Mouse (Mus musculus) mature B cell (primary cell): ENCODE measurements around the gene Agtpbp1.
"Not testable (repeated sequence)": the region's sequence is repeated elsewhere in the genome, so short reads cannot be mapped to it uniquely, and the experiment has no call there.

ENCODE experiments used
- in situ Hi-C: fragments of 300-500 bp; cut with MboI; formaldehyde crosslinking; loops from 2 replicates; pipeline ENCODE4 v1.14.3; 2019

The Agtpbp1 gene

DNA sequence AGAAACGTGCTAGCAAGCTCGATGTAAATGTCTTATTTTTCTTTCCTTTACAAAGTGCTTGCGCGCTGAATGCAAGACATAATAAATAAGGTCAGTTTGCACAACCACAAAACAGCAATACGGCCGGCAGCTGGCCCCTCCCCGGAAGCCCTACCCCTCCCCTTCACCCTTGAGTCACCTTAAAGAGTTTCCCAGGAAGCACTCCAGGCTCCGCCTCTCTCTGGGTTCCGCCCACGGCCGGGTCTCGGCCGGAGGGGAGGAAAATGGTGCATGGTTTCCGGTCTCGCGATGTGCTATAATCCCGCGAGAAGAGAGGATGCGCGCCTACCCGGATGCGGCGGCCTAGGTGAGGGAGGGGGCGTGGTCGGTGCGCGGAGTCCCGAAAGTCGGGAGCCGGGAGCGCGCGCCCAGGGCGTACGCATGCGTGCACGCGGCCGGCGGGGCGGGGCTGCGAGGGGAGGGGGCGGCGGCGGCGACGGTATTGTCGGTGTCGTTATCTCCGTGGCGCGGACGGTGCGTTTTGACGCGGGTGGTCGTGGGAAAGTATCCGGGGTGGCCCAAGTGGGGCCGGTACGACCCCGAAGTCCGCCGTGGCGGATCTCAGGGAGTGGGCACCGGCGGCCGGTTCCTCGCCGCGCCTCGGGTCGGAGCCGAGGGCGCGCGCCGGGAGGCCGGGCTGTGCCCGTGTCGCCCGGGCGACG is at the start of gene Agtpbp1, which contains the start of gene Naa35:
TSS of gene Agtpbp1 (minus strand) at position 281 of the 701 bp plus-strand sequence.
TSS of gene Naa35 (plus strand) at position 313 of the 701 bp plus-strand sequence.
- in situ Hi-C loops, result no loop called here

DNA sequence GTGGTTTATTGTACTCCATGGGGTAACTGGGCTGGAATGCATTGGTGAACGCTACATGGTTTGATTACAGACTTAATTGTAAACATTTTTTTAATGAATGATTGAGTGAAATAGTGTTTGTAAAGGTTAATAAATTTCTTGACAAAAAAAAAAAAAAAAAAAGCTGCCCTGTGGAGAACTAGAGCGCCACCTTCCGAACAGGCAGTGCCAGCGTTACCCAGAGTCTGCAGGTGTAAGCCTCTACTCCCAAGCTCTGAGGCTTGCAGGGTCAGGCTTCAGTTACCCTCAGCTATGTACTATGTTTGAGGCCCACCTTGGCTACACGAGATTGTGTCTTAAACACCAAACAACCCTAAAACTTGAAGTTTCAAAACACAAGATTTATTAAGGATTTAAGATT is 49.6 kb upstream of the Agtpbp1 start:
- in situ Hi-C loops, result no loop called here

DNA sequence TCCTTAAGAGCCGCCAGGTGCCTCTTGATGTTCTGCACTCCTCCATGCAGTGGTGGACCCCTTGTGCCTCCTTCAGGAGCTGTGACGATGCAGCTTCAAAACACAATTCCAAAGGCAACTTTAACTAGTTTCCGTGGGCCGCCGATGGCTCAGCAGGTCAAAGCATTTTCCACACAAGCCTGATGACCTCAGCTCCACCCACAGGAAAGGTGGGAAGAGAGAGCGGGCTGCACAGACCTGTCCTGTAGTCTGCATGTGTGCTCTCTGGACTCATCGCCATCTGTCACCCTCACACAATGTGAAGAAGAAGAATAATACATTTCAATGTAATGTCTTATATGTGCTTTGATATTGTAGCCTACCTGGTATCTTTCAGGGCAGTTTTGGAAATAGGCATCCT is 41.7 kb upstream of the Agtpbp1 start:
- in situ Hi-C loops, result no loop called here

DNA sequence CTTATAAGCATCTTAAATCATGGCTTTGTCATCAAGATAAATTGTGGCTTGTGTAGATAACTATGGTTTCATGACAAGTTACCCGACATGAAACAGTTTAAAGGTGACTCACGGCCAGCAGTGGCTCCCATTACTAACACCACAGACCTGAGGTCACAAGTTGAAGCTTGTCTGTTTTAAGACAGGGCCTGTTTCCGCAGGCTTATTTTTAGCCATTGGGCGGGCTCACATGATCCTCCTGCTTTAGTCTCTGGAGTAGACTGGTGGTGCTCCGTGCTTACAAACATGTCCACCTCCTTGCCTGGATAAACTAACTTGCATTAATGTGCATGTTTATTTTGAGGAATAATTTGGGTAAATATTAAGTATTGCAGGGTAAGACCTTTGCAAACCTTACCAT is 39.9 kb upstream of the Agtpbp1 start:
- in situ Hi-C loops, result no loop called here

DNA sequence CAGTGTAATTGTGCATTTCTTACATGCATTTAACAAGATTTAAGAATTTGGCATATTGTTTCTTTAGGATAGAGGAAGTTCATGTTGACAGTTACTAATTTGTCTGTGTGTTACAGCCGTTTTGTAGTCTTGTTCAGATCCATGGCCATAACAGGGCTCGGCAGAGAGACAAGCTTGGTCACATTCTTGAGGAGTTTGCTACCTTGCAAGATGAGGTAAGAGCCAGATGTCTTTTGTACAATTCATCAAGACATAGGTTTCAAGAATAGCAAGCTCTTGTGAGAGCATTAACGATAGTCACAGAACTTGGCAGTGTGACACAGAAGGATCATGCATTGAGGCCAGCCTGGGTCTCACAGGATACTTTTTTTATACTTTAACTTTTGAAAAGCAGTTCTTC is 39.4 kb upstream of the Agtpbp1 start:
- in situ Hi-C loops, result no loop called here

DNA sequence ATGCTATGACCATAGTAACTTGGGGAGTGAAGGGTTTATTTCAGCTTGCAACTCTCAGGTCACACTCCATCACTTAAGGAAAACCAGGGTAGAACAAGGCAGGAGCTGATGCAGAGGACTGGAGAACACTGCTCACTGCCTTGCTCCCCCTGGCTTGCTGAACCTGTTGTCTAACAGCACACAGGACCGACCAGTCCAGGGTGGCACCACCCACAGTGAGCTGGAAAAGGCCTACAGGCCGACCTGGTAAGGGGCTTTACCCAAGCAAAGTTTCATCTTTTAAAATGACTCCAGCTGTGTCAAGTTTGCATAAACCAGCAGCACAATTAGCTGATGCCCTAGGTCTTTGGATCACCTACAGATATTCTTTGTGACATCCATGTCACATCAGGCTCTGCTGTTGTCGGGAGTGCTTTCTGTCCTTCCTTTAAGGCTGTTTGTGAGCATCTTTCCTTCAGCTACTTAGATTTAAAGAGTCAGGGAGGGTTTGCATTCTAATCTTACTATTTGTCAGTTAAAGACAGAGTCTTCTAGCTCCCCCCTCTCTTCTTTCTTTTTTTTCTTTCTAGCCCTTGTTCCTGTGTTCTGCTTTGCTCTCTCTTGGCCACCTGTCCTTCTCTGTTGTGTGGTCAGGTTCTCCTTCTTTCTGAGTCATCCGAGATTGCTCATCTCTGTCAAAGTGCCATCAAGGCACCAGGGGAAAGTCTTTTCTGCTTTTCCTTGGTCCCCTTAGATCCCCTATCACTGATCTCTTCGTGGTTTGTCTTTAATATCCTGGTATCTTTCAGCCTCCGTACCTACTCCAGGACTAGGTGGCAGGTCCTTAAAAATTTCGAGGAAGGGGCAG is 36.8 kb upstream of the Agtpbp1 start:
- in situ Hi-C loops, result no loop called here

DNA sequence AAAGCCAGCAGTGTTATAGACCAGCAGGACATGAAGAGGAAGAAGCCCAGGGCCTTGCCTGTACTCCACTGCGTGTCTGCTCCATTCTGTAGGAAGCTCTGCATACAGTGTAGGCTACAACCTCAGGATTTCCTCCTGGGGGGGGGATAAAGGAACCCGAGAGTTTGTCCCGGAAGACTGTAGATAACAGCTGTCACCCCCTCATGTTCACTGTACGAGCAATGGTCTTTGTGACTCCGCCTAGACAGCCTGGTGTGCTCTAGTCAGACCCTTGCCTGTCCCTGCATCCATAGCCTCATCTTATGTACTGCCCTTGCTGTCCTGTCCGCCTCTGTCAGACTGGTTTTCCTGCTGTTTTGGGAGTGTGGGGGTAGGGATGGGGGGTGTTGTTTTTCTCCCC is 33.4 kb upstream of the Agtpbp1 start:
- in situ Hi-C loops, result no loop called here

DNA sequence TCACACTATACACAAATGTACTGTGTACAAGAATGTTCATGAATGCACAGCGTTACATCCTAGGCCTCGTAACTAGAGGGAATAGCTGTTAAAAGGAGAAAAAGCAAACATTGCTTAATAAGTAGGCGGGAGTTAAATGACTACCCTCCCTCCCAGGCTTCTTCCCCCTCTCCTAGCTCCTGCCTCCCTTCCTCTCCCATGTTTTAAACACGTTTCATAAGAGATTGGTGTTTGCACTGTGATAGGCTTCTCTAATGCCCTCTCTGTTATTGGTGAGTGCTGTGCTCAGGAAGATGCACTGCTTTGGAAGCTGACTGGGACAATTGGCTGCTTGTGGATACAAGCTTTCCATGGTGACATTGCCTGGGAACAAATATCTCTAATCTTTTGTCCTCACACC is 30.5 kb upstream of the Agtpbp1 start:
- in situ Hi-C loops, result no loop called here

DNA sequence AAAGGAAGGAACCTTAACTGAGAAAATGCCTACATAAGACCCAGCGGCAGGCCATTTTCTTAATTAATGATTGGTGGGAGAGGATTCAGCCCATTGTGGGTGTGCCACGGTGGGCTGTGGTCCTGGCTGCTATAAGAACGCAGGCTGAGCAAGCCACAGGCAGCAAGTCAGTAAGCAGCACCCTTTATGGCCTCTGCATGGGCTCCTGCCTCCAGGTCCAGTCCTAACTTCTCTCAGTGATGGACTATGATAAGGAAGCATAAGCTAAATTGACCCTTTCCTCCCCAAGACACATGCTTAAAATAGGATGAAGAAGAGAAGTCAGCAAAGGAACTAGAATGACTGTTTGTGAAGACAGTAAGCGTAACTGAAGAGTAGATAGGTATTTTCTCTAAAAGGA is 30.1 kb upstream of the Agtpbp1 start:
- in situ Hi-C loops, result no loop called here

DNA sequence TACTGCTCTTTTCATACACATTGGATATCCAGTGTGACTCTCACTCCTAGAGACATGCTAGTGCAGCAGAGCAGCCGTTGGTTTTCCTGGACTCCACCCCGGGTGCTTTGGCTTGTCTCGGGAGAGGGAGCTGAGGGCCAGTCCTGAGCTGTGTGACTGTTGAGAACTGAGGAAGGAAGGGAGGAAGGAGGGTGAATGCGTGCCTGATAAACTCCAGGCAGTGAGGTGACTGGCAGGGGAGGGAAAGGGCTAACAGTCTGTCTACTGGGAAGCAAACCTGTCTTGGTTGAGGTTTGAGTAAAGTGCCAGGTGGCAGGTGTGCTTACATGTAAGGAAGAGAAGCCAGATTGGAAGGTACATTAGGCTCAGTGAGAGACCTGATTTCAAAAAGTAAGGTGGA is 28.8 kb upstream of the Agtpbp1 start:
- in situ Hi-C loops, result no loop called here

DNA sequence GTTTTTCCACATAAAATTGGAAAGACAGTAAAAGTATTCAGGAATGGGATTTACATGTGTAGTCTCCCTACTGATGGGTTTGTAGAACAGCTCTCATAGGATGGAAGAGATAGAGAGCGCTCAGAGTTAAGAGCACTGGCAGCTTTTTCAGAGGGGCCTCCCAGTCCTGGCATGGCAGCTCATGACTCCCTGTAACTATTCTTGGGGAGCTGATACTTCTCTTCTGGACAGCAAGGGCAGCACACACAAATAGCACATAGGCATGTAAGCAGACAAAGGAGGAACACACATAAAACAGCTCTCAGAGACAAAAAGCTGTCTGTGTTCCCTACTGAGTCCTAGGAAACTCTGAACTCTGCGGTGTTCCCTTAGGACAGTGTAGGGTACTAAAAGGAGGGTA is 25.4 kb upstream of the Agtpbp1 start:
- in situ Hi-C loops, result no loop called here

DNA sequence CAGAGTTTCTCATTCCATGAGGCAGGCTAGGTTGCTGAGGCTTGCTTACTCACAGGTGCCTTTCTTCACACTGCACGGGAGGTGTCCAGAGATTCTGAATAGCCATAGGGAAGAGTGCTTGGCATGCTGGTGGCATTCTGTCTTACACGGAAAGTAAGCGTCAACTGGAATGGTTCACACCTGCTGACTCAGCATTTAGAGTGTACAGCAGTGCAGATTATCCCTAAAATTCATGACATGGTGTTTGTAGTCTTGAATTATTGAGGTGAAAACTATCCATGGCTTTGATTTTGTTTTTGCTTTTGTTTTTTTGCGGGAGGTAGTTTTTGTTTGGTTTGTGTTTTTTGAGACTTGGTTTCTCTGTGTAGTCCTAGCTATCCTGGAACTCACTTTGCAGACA is 24.9 kb upstream of the Agtpbp1 start:
- in situ Hi-C loops, result no loop called here

DNA sequence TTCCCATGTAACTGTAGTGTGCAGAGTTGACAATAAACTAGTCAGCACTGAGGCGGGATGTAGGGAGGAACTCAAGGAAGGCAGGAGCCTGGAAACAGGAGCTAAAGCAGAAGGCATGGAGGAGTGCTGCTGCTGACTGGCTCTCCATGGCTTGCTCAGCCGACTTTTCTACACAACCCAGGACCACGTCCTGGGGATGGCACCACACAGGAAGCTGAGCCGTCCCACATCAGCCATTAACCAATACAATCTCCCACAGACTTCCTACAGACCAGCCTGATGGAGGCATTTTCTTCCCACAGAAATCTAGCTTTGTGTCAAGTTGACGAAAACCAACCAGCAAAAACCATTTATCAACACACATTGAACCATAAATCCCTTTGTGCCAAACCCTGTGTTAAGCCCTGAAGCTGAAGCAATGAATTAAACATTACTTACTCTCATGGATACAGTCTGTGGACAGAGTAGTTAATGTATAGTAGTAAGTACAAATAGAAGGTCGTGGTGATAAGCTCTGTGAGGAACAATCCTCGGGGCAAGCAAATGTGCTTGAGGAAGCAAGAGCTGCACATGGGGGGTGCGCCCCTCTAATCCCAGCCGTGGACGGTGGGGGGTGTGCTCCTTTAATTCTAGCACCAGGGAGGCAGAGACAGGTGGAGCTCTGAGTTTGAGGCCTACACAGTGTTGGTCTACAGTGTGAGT is 20.3 kb upstream of the Agtpbp1 start:
- in situ Hi-C loops, result no loop called here

DNA sequence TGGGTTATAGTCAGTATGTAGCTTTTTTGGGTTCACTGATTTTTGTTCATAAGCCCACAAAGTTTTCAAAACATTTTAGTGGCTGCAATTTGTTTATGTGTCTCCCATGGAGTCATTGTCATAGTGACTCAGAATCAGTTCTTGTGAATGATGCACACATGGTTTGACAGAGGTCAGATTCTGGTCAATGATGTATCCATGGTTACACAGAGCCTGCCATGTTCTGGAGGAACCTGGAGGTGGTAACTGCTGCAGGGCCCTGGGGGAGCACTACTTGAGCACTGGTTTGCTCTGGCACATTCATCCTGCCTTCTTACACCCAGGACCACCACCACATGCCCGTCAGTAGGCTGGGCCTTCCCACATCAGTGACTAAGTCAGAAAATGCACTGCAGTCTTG is 19.5 kb upstream of the Agtpbp1 start:
- in situ Hi-C loops, result no loop called here

DNA sequence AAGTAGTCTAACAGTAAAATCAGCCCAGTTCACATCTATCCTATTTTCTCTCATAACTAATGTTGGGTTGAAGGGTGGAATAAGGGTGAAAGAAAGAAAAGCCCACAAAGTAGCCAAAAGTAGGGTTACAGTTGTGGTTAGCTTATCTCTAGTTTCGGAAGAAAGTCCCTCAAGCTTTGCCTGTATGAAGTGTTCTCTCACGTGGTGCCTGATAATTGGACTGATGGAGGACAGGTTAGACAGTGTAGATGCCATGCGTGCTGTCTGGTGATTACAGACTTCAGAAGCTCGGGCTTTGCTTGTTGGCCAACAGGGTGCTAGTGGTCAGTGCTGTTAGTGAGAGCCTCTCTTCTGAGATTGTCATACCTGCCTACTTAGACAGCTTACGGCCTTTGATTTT is 18.1 kb upstream of the Agtpbp1 start:
- in situ Hi-C loops, result no loop called here

DNA sequence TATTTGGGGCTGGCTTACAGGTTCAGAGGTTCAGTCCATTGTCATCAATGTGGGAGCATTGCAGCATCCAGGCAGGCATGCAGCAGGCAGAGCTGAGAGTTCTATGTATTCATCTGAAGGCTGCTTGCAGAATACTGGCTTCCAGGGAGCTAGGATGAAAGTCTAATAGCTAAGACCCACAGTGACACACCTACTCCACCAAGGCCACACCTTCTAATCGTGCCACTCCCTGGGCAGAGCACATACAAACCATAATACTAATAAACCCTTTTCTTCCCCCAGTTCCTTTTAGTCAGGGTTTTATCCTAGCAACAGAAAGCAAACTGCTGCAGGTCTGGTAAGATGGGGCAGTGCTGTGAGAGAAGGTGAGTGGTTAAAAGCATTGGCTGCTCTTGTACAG is 7.6 kb upstream of the Agtpbp1 start:
- in situ Hi-C loops, result no loop called here

DNA sequence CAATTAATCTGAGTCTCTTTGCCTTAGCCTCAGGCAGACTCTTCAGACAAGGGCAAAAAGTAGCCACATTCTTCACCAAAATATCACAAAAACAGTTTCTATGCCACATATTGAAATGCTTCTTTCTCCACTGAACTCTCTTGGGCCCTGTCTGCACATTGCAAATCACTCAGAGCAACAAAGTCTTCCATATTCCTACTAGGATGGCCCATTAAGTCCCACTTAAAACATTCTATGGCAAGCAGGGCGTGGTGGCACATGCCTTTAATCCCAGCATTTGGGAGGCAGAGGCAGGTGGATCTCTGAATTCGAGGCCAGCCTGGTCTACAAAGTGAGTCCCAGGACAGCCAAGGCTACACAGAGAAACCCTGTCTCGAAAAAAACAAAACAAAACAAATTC is 7.0 kb upstream of the Agtpbp1 start:
- in situ Hi-C loops, result not testable (repeated sequence)

DNA sequence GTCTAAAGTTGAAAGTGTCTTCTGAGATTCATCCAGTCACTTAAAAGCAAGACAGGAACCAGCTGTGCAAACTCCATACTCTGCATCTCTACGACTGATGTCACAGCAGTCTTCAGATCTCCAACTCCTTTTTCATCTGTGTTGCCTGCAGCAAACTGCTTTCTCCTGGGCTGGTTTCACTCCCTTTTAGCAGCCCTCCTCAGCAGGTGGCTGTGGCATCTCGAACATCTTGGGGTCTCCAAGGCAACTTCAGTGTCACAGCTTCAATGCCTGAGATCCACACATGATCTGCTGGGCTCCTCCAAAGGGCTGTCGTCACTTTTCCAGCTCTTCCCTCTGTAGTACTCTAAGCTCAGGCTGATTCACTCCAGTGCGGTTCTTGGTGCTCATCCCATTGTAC is 5.7 kb upstream of the Agtpbp1 start:
- in situ Hi-C loops, result no loop called here

DNA sequence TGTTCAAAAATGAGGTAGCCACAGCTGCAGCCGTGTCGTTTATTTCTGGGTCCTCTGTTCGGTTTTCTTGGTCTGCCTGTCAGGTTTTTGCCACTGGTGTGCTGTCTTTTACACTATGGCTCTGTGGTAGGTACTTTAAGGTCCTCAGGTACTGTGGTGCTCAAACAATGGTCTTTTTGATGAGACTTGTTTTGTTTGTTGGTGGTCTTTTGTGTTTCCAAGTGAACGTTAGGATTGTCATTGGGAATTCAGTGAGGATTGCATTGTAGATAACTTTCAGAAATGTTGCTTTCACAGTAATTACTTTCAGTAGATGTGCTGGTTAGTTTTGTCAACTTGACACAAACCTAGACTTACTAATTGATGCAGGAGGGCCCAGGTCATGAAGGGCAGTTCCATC is 4.6 kb upstream of the Agtpbp1 start:
- in situ Hi-C loops, result no loop called here

DNA sequence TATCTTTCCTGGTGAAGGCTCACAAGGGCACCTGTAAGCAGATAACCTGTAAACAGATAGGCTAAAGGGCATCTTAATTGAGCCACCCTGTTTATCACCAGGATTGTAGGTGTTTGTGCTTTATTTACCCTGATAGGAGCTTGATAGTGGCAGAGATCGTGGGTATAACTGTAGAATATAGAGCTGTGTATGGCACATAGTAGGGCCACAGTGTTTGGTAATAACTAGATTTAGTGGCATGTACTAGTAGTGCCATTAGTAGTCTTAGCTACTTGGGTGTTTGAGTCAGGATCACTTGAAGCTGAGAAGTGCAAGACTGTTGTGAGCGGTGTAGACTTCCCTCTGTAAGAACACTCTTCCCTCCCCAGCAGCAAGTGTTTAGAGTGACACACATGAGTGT is 2.2 kb upstream of the Agtpbp1 start:
- in situ Hi-C loops, result no loop called here

DNA sequence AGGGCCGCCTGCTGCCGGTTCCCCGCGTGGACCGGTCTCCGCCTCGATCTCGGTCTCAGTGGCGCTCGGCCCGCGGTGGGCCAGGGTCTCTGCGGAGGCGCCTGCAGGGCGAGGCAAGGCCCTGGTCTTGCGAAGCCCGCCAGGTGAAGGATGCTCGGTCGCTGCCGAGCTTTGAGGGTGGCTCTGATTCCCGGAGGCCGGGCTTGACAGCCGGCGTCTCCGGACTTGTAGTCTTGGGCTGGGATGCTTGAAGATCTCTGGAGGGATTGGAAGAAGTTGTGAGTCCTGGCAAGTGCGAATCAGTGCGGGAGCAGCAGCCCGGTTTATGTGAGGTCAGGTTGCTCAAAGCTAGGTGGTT is 600 bp upstream of the Agtpbp1 start:
- in situ Hi-C loops, result no loop called here

DNA sequence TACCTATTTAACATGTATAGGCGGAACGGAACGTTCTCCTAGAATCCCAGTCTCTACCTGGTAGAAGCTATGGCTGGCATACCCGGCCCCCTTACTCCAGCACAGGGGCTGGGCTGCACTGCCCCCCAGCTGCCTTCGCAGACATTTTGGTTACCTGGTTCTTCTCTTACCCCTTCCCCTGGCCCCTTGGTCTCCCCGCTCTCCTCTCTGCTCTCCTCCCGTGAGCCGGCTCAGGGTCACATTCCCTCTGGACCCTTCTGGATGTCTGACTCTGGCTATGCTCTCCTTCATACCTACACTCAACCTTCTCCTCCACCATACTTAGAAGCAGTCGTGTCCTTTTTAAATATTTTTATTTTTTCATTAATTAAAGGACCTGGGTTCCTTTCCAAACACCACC is 546 bp downstream of the Agtpbp1 start:
- in situ Hi-C loops, result no loop called here

DNA sequence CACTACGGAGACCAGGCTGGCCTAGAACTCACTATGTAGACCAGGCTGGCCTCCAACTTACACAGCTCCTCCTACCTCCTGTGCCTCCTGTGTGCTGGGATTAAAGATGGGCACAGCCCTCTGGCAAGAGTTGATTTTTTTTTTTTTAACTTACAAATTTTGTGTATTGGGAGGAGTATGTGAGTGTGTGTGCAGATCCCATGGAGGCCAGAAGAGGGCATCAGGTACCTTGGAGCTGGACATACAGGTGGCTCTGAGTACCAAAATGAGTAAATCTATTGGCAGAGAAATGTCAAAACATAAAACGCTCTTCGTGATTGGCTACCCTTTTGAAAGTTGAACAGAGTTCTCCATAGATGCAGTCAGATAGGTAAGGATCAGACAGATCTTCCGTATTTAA is 4.1 kb downstream of the Agtpbp1 start:
- in situ Hi-C loops, result no loop called here
